In genomic region chr2:92659491-92660035, GRCm38 (mm10) we compare ENCODE assay signal across 15 mouse cellular contexts.
DNase-seq lines count a peak whose midpoint lies in the region; ATAC-seq and TF ChIP-seq lines count a peak whose summit lies in the region.
"Had no signal": no experiment of that assay in that cellular context is flagged by ENCODE, and none has a peak within 500 bp of the region (broad histone marks: within the 10 kb centered on the region; RNA-seq: fewer than 3 reads in every experiment).

No protein-coding gene starts in this region.

- H3K27me3 ChIP-seq in cerebellum, adult 2 months (ENCODE audit: control insufficient read depth, insufficient read depth, low read length), result no peaks in the 10 kb centered on the region
- no peaks in the 10 kb centered on the region for H3K27me3 ChIP-seq in hindbrain, embryonic 11.5 days (ENCODE audit: control insufficient read depth, insufficient read depth, low read length)
- H3K27me3 ChIP-seq: hindbrain, embryonic 13.5 days had no signal

- no peak overlapping the region for H3K9ac ChIP-seq in hindbrain, embryonic 11.5 days (ENCODE audit: low read depth, low read length)
- H3K9ac ChIP-seq: hindbrain, embryonic 13.5 days; lung, embryonic 14.5 days had no signal

- no peaks in the 10 kb centered on the region for H3K9me3 ChIP-seq in hindbrain, embryonic 11.5 days (ENCODE audit: control insufficient read depth, low read length)
- H3K9me3 ChIP-seq: hindbrain, embryonic 13.5 days had no signal

- intact Hi-C loops in heart, postnatal 25 days (cut with DNase I), result no loop called here

- H3K27ac ChIP-seq in cerebellum, adult 2 months (ENCODE audit: insufficient read depth, low read length), result no peak overlapping the region
- H3K27ac ChIP-seq in hindbrain, embryonic 11.5 days (ENCODE audit: low read depth, low read length), result no peak overlapping the region
- H3K27ac ChIP-seq: hindbrain, embryonic 13.5 days; layer of hippocampus, adult 2 months had no signal

- no peak overlapping the region for H3K4me3 ChIP-seq in cerebellum, adult 2 months (replicated peaks; ENCODE audit: insufficient read depth, low read depth, low read length)
- H3K4me3 ChIP-seq in hindbrain, embryonic 11.5 days (ENCODE audit: low read depth, low read length), result no peak overlapping the region
- H3K4me3 ChIP-seq: hindbrain, embryonic 13.5 days; layer of hippocampus, adult 2 months had no signal

- peak; percentile 97 for DNase-seq in heart, adult 11 months
- DNase-seq in heart, postnatal 25 days (ENCODE audit: low spot score), result no peak
- peak; percentile 23 to 45 for DNase-seq in adrenal gland, postnatal 36 days
- peak; percentile 9 for DNase-seq in heart, postnatal 4 days
- DNase-seq in kidney, postnatal 25 days, result peak; percentile 61 to 71
- no peak for DNase-seq in cerebellum, adult 2 months
- no peak for DNase-seq in hindbrain, embryonic 11.5 days (ENCODE audit: low spot score)
- no peak for DNase-seq in layer of hippocampus, postnatal 14 days (ENCODE audit: low spot score in 2 of 2)
- DNase-seq: cerebellum, postnatal 36 days; lung, embryonic 14.5 days; right cerebral cortex, postnatal 14 days; thymus, adult 2 months had no signal

- no peak for TF ChIP-seq POLR2A in cerebellum, adult 2 months (IDR thresholded peaks at IDR 0.05; ENCODE audit: borderline replicate concordance, insufficient read depth, low read length)

- no peak overlapping the region for H3K4me2 ChIP-seq in hindbrain, embryonic 11.5 days (replicated peaks; ENCODE audit: low read depth, low read length)
- H3K4me2 ChIP-seq: hindbrain, embryonic 13.5 days; lung, embryonic 14.5 days had no signal

- TF ChIP-seq CTCF in cerebellum, adult 2 months (IDR thresholded peaks at IDR 0.05; ENCODE audit: borderline replicate concordance, insufficient read depth, low read depth, low read length), result no peak

- WGBS in cerebellum, adult 2 months, result 81% methylated on average over 7 of the region's 7 CpGs
- 62% methylated on average over 7 of the region's 7 CpGs for WGBS in hindbrain, embryonic 11.5 days

- H3K36me3 ChIP-seq in hindbrain, embryonic 11.5 days (ENCODE audit: control insufficient read depth, insufficient read depth, low read length), result no peaks in the 10 kb centered on the region
- H3K36me3 ChIP-seq: hindbrain, embryonic 13.5 days had no signal

- H3K4me1 ChIP-seq in cerebellum, adult 2 months (ENCODE audit: control insufficient read depth, insufficient read depth, low read length), result no peaks in the 10 kb centered on the region
- no peaks in the 10 kb centered on the region; the same call in 1 of the 2 replicates for H3K4me1 ChIP-seq in hindbrain, embryonic 11.5 days (replicated peaks; ENCODE audit: control insufficient read depth, insufficient read depth, low read length)

- no peak for ATAC-seq in hindbrain, embryonic 11.5 days (ENCODE audit: low FRiP score)
- ATAC-seq: Patski had no signal

Comparison
In these comparisons a context has a peak if more than half of its experiments do, and no peak if none do; other contexts are left out.
1. DNase-seq: peak in heart, adult 11 months (single experiment), adrenal gland, postnatal 36 days (2 of 2), heart, postnatal 4 days (single experiment) and kidney, postnatal 25 days (2 of 2); none in heart, postnatal 25 days (single experiment), cerebellum, adult 2 months (0 of 2), hindbrain, embryonic 11.5 days (single experiment) and layer of hippocampus, postnatal 14 days (0 of 2).